15 mouse cellular contexts compared by ENCODE assay signal in the genomic region with DNA sequence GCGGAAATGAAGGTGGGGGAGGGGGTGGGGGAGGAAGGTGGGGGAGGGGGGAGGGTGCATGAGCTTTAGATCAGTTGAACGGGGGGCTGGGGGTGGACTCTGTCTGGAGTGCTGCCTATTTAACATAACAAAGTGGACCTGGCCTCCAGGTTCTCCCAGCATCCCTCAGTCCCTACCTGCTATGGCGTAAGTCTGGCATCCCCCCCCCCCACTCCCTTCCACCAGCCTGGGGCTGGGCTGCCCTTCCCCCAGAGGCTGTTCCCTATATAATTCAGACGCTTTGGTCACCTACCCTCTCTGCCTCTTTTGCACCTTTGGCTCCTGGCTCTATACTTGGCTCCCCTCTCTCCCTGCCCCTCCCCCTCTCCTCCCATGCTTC. TPM values are rescaled to one million over a fixed set of nuclear protein-coding genes. Genes with fewer than 3 reads are reported as not detected.
DNase-seq lines count a peak whose midpoint lies in the region; ATAC-seq and TF ChIP-seq lines count a peak whose summit lies in the region.
"Had no signal": no experiment of that assay in that cellular context is flagged by ENCODE, and none has a peak within 500 bp of the region (broad histone marks: within the 10 kb centered on the region; RNA-seq: fewer than 3 reads in every experiment).

No protein-coding gene starts in this region.

- H3K4me1 ChIP-seq in kidney, postnatal 0 days (replicated peaks; ENCODE audit: insufficient read depth, low read length): no peaks in the 10 kb centered on the region
- peaks cover 21% of the 10 kb centered on the region for H3K4me1 ChIP-seq in kidney, embryonic 16.5 days (ENCODE audit: insufficient read depth, low read length)
- peaks cover 3% of the 10 kb centered on the region; the same call in 1 of the 2 replicates for H3K4me1 ChIP-seq in hindbrain, embryonic 16.5 days (ENCODE audit: control insufficient read depth, insufficient read depth, low read depth, low read length)
- peaks cover 38% of the 10 kb centered on the region for H3K4me1 ChIP-seq in neural tube, embryonic 13.5 days (replicated peaks)

- peak; percentile 60 for ATAC-seq in kidney, postnatal 0 days (replicated peaks; ENCODE audit: low FRiP score, low read depth)
- no peak; the same call in 1 of the 2 replicates for ATAC-seq in kidney, embryonic 16.5 days (ENCODE audit: low FRiP score, low TSS enrichment)
- 0 out of 2 replicates have a peak, but pooled peaks have one; percentile 27 for ATAC-seq in hindbrain, embryonic 16.5 days
- ATAC-seq in neural tube, embryonic 13.5 days (ENCODE audit: low read depth): peak; percentile 30; the same call in 1 of the 2 replicates
- ATAC-seq: intestine, embryonic 16.5 days had no signal

- TF ChIP-seq CTCF in kidney, postnatal 0 days (IDR thresholded peaks at IDR 0.05; ENCODE audit: low read depth): no peak

- H3K27ac ChIP-seq in kidney, postnatal 0 days: no peak overlapping the region; the same call in 1 of the 2 replicates
- H3K27ac ChIP-seq in kidney, embryonic 16.5 days (ENCODE audit: low read length): no peak overlapping the region
- H3K27ac ChIP-seq in hindbrain, embryonic 16.5 days (ENCODE audit: low read depth, low read length): no peak overlapping the region
- H3K27ac ChIP-seq in neural tube, embryonic 13.5 days (replicated peaks): peak overlapping the region; percentile 91
- H3K27ac ChIP-seq: heart, adult 2 months; left cerebral cortex, adult 2 months had no signal

- H3K4me3 ChIP-seq in kidney, postnatal 0 days (replicated peaks; ENCODE audit: low read depth, low read length): no peak overlapping the region
- no peak overlapping the region for H3K4me3 ChIP-seq in kidney, embryonic 16.5 days (ENCODE audit: low read length)
- no peak overlapping the region for H3K4me3 ChIP-seq in hindbrain, embryonic 16.5 days (ENCODE audit: low read length)
- H3K4me3 ChIP-seq in neural tube, embryonic 13.5 days: no peak overlapping the region
- H3K4me3 ChIP-seq: heart, adult 2 months; left cerebral cortex, adult 2 months had no signal

- H3K27me3 ChIP-seq in kidney, postnatal 0 days (ENCODE audit: insufficient read depth, low read length): no peaks in the 10 kb centered on the region
- no peaks in the 10 kb centered on the region for H3K27me3 ChIP-seq in kidney, embryonic 16.5 days (ENCODE audit: insufficient read depth, low read length)
- no peaks in the 10 kb centered on the region for H3K27me3 ChIP-seq in hindbrain, embryonic 16.5 days (replicated peaks; ENCODE audit: control insufficient read depth, insufficient read depth, low read length)
- no peaks in the 10 kb centered on the region for H3K27me3 ChIP-seq in neural tube, embryonic 13.5 days

- no peaks in the 10 kb centered on the region for H3K9me3 ChIP-seq in kidney, postnatal 0 days (replicated peaks; ENCODE audit: low read length)
- H3K9me3 ChIP-seq in kidney, embryonic 16.5 days (ENCODE audit: low read length): peaks cover 6% of the 10 kb centered on the region
- H3K9me3 ChIP-seq in hindbrain, embryonic 16.5 days (ENCODE audit: control insufficient read depth, low read length): peaks cover 6% of the 10 kb centered on the region
- 0 out of 2 replicates have a peak, but pooled peaks cover 4% of the 10 kb centered on the region for H3K9me3 ChIP-seq in neural tube, embryonic 13.5 days

- H3K4me2 ChIP-seq in kidney, postnatal 0 days (ENCODE audit: low read length): no peak overlapping the region
- H3K4me2 ChIP-seq in kidney, embryonic 16.5 days (replicated peaks; ENCODE audit: low read depth, low read length): no peak overlapping the region
- no peak overlapping the region for H3K4me2 ChIP-seq in hindbrain, embryonic 16.5 days (ENCODE audit: low read length)
- no peak overlapping the region for H3K4me2 ChIP-seq in neural tube, embryonic 13.5 days

- no peak overlapping the region for H3K9ac ChIP-seq in kidney, postnatal 0 days (ENCODE audit: low read depth, low read length)
- H3K9ac ChIP-seq in kidney, embryonic 16.5 days (replicated peaks; ENCODE audit: low read length): no peak overlapping the region
- no peak overlapping the region for H3K9ac ChIP-seq in hindbrain, embryonic 16.5 days (ENCODE audit: low read depth, low read length)
- H3K9ac ChIP-seq in neural tube, embryonic 13.5 days: no peak overlapping the region

- DNase-seq in kidney, postnatal 0 days (ENCODE audit: low spot score): no peak
- DNase-seq in ZHBTc4 (ENCODE audit: low read depth, low spot score): peak; percentile 96
- DNase-seq in urinary bladder, postnatal 14 days (ENCODE audit: low spot score): no peak
- DNase-seq in adrenal gland, adult 2 months: no peak
- DNase-seq: adrenal gland, adult 8-10 months; cerebellum, adult 8-10 months; heart, adult 2 months; heart, postnatal 14 days; lung, adult 18-20 months had no signal

- 21% methylated on average over 4 of the region's 4 CpGs for WGBS in kidney, postnatal 0 days
- 23% methylated on average over 3 of the region's 4 CpGs for WGBS in kidney, embryonic 16.5 days
- WGBS in hindbrain, embryonic 16.5 days: 2% methylated on average over 3 of the region's 4 CpGs
- WGBS in neural tube, embryonic 13.5 days: 8% methylated on average over 4 of the region's 4 CpGs

- H3K36me3 ChIP-seq in kidney, postnatal 0 days (ENCODE audit: insufficient read depth, low read length): no peaks in the 10 kb centered on the region
- no peaks in the 10 kb centered on the region for H3K36me3 ChIP-seq in kidney, embryonic 16.5 days (ENCODE audit: insufficient read depth, low read length)
- no peaks in the 10 kb centered on the region for H3K36me3 ChIP-seq in hindbrain, embryonic 16.5 days (ENCODE audit: control insufficient read depth, insufficient read depth, low read length)
- no peaks in the 10 kb centered on the region for H3K36me3 ChIP-seq in neural tube, embryonic 13.5 days

RNA-seq across cellular contexts. Expression of a gene that starts 25.9 kb away (rescaled TPM):
- polyA plus RNA-seq in kidney, postnatal 0 days (2015; fragmentation: Nextera tagmentation; extraction: Ambion mirVana): 0.04 TPM in 2 replicates
- polyA plus RNA-seq in kidney, embryonic 16.5 days (2015; fragmentation: Nextera tagmentation; extraction: Ambion mirVana): 0.12 and 0.17 TPM in 2 replicates
- 44.7 and 46.7 TPM in 2 replicates for polyA plus RNA-seq in hindbrain, embryonic 16.5 days (2015; fragmentation: Nextera tagmentation; extraction: Ambion mirVana)
- 26.8 and 28.6 TPM in 2 replicates for polyA plus RNA-seq in neural tube, embryonic 13.5 days (2015; fragmentation: Nextera tagmentation; extraction: Ambion mirVana)
- under 1 TPM; 0.37 to 0.62 TPM for total RNA-seq in adrenal gland, adult 2 months (2021)
- polyA plus RNA-seq in adrenal gland, adult 2 months (2012; rRNA removed): 0.73 and 1.5 TPM in 2 replicates
- total RNA-seq: heart, adult 2 months; heart, postnatal 14 days; megakaryocyte progenitor cell, adult 5-6 weeks had no signal
- polyA plus RNA-seq: heart, adult 2 months had no signal

Comparison
In these comparisons a context has a peak if more than half of its experiments do, and no peak if none do; other contexts are left out.
1. RNA of a gene that starts 25.9 kb away (polyA plus RNA-seq): 44.7 to 46.7 TPM in hindbrain, embryonic 16.5 days and 26.8 to 28.6 TPM in neural tube, embryonic 13.5 days; 0.73 to 1.5 TPM in adrenal gland, adult 2 months, 0.12 to 0.17 TPM in kidney, embryonic 16.5 days and 0.04 TPM in kidney, postnatal 0 days; every median in the first group is over 10 times any median in the second.